Mouse (Mus musculus) ES-Bruce4 (cell line): Measurements from ENCODE around the gene Chst12. TPM values are rescaled to one million over a fixed set of nuclear protein-coding genes. Genes with fewer than 3 reads are reported as not detected.

Experiments used
- H3K27ac ChIP-seq: 2 replicates; pipeline ENCODE4 v1.5.1; 2012; ENCODE audit warnings: low read length, inconsistent platforms; ENCODE audit not compliant: insufficient read depth
- H3K27me3 ChIP-seq: 2 replicates; pipeline ENCODE4 v1.6.1; 2012; ENCODE audit warnings: mild to moderate bottlenecking, low read length, inconsistent platforms; ENCODE audit not compliant: control insufficient read depth, poor library complexity, insufficient read depth, severe bottlenecking
- H3K36me3 ChIP-seq: 2 replicates; pipeline ENCODE4 v1.6.1; 2012; ENCODE audit warnings: inconsistent platforms, mild to moderate bottlenecking, low read length, moderate library complexity; ENCODE audit not compliant: control insufficient read depth, poor library complexity, insufficient read depth, severe bottlenecking
- H3K4me1 ChIP-seq: one replicate; pipeline ENCODE4 v1.8.1; 2011; ENCODE audit warnings: low read length; ENCODE audit not compliant: control insufficient read depth, insufficient read depth
- H3K4me3 ChIP-seq: 2 replicates; pipeline ENCODE4 v1.5.1; 2011; ENCODE audit warnings: low read depth, mild to moderate bottlenecking, low read length
- H3K9ac ChIP-seq: 2 replicates; pipeline ENCODE4 v1.6.1; 2012; ENCODE audit warnings: low read depth, mild to moderate bottlenecking, inconsistent platforms; ENCODE audit not compliant: poor library complexity, severe bottlenecking
- H3K9me3 ChIP-seq: replicated peaks from 2 replicates; pipeline ENCODE4 v1.6.1; 2012; ENCODE audit warnings: mild to moderate bottlenecking, low read length, inconsistent platforms; ENCODE audit not compliant: control insufficient read depth, poor library complexity, insufficient read depth, severe bottlenecking
- CTCF ChIP-seq: IDR thresholded peaks from one replicate; pipeline ENCODE4 v1.8.1; 2011; ENCODE audit warnings: low read depth, low read length
- EP300 ChIP-seq: IDR thresholded peaks from 2 replicates; pipeline ENCODE4 v1.6.1; 2011; ENCODE audit warnings: low read depth, low read length; ENCODE audit not compliant: insufficient read depth
- POLR2A ChIP-seq: IDR thresholded peaks from one replicate; pipeline ENCODE4 v1.8.1; 2011; ENCODE audit warnings: low read length; ENCODE audit not compliant: insufficient read depth
- polyA plus RNA-seq: library from polyadenylated mRNA; stranded (reverse); fragments of >200 nt; gene quantifications from 2 replicates; pipeline ENCODE4 v1.2.4, GENCODE M21; 2011; ENCODE audit warnings: low read depth; ENCODE audit not compliant: missing spikeins, insufficient read depth, insufficient read length

Chst12 gene
- polyA plus RNA-seq, 1 experiment: 18.5 TPM

- H3K9me3 ChIP-seq: no peaks in the 10 kb centered on the region
- no peak overlapping the region for H3K27ac ChIP-seq
- no peak overlapping the region for H3K9ac ChIP-seq
- no peaks in the 10 kb centered on the region for H3K36me3 ChIP-seq
- TF ChIP-seq POLR2A (no peak), CTCF (no peak), EP300 (no peak)
- H3K4me1 ChIP-seq: peaks cover 13% of the 10 kb centered on the region
- H3K4me3 ChIP-seq: no peak overlapping the region
- no peaks in the 10 kb centered on the region for H3K27me3 ChIP-seq
Observed at GRCm38 (mm10) chr5:140571201-140571600, 65.9 kb downstream of the Chst12 start.

- no peak overlapping the region for H3K27ac ChIP-seq
- H3K4me3 ChIP-seq: 0 out of 2 replicates have a peak overlapping the region, but pooled peaks have one; percentile 22
- no peak for TF ChIP-seq CTCF
- H3K9me3 ChIP-seq: no peaks in the 10 kb centered on the region
- H3K36me3 ChIP-seq: no peaks in the 10 kb centered on the region
- H3K4me1 ChIP-seq: peaks cover 9% of the 10 kb centered on the region
- no peaks in the 10 kb centered on the region for H3K27me3 ChIP-seq
- peak overlapping the region; percentile 20; the same call in 1 of the 2 replicates for H3K9ac ChIP-seq
Observed at GRCm38 (mm10) chr5:140571673-140572072, 66.3 kb downstream of the Chst12 start.

GRCm38 (mm10) chr5:140572611-140573010 is 67.3 kb downstream of the Chst12 start:
- no peaks in the 10 kb centered on the region for H3K27me3 ChIP-seq
- peaks cover 4% of the 10 kb centered on the region for H3K4me1 ChIP-seq
- H3K9me3 ChIP-seq: no peaks in the 10 kb centered on the region
- TF ChIP-seq EP300 (no peak), CTCF (no peak), POLR2A (no peak)
- no peak overlapping the region for H3K27ac ChIP-seq
- no peak overlapping the region for H3K9ac ChIP-seq
- no peak overlapping the region for H3K4me3 ChIP-seq
- H3K36me3 ChIP-seq: no peaks in the 10 kb centered on the region

Other genes starting within 250 kb of the Chst12 start
- 25.4 and 26.4 TPM in 2 replicates for gene Mad1l1, start 184.0 kb upstream of the Chst12 start, polyA plus RNA-seq
- gene Nudt1, start 183.9 kb upstream of the Chst12 start, polyA plus RNA-seq: 39.4 and 40.9 TPM in 2 replicates
- 5.6 and 8.8 TPM in 2 replicates for gene Mrm2, start 173.7 kb upstream of the Chst12 start, polyA plus RNA-seq
- 24.8 and 26.1 TPM in 2 replicates for gene Snx8, start 116.3 kb upstream of the Chst12 start, polyA plus RNA-seq
- gene Eif3b, start 86.2 kb upstream of the Chst12 start, polyA plus RNA-seq: 250 and 283 TPM in 2 replicates
- 0.19 and 0.30 TPM in 2 replicates for gene Gm4869, start 59.9 kb upstream of the Chst12 start, polyA plus RNA-seq
- not detected in 2 replicates for gene Grifin, start 59.5 kb downstream of the Chst12 start, polyA plus RNA-seq
- 4.1 and 4.4 TPM in 2 replicates for gene Lfng, start 101.8 kb downstream of the Chst12 start, polyA plus RNA-seq
- gene Ttyh3, start 143.5 kb downstream of the Chst12 start, polyA plus RNA-seq: 19.1 and 21.4 TPM in 2 replicates
- gene Iqce, start 196.8 kb downstream of the Chst12 start, polyA plus RNA-seq: 11.0 and 16.9 TPM in 2 replicates
- gene Brat1, start 199.5 kb downstream of the Chst12 start, polyA plus RNA-seq: 9.3 and 9.6 TPM in 2 replicates
- 0.60 and 0.64 TPM in 2 replicates for gene Amz1, start 218.6 kb downstream of the Chst12 start, polyA plus RNA-seq